Mouse (Mus musculus): Measurements from ENCODE around the gene Gdpd1. TPM values are rescaled to one million over a fixed set of nuclear protein-coding genes. Genes with fewer than 3 reads are reported as not detected.

The Gdpd1 gene
- total RNA-seq, 2 experiments from 2014 or later, result 49.0 to 49.9 TPM

- intact Hi-C loops (cut with DNase I), result loop anchor here (5.0 to 10.0 kb wide), 3 partner anchors 38 to 100 kb away; no protein-coding TSS in a partner anchor
- no peak for DNase-seq (ENCODE audit: low spot score in 2 of 2)
Measured at GRCm38 (mm10) chr11:86994791-86995624, 78.9 kb downstream of the Gdpd1 start.

- DNase-seq (ENCODE audit: low spot score in 2 of 2), result no peak
- intact Hi-C loops (cut with DNase I), result loop anchor here (5.0 to 10.0 kb wide), 3 partner anchors 37 to 100 kb away; no protein-coding TSS in a partner anchor
Measured at GRCm38 (mm10) chr11:86994330-86994729, 79.5 kb downstream of the Gdpd1 start.

GRCm38 (mm10) chr11:86993041-86994037 is 80.5 kb downstream of the Gdpd1 start, which contains the start of gene Ypel2:
Gene Ypel2 (minus strand): TSS chr11:86993707.
- DNase-seq (ENCODE audit: low spot score in 2 of 2), result peak; percentile 98 to 99
- intact Hi-C loops (cut with DNase I), result loop anchor here (5.0 to 10.0 kb wide), 3 partner anchors 36 to 99 kb away; no protein-coding TSS in a partner anchor

GRCm38 (mm10) chr11:86992461-86992988 is 81.3 kb downstream of the Gdpd1 start:
- intact Hi-C loops (cut with DNase I), result loop anchor here (5.0 to 10.0 kb wide), 3 partner anchors 35 to 98 kb away; no protein-coding TSS in a partner anchor

GRCm38 (mm10) chr11:86991241-86991640 is 82.6 kb downstream of the Gdpd1 start:
- intact Hi-C loops (cut with DNase I), result loop anchor here (5.0 to 10.0 kb wide), 3 partner anchors 34 to 96 kb away; no protein-coding TSS in a partner anchor
- no peak for DNase-seq (ENCODE audit: low spot score in 2 of 2)

More at GRCm38 (mm10) chr11:86992461-86992988, 81.3 kb downstream of the Gdpd1 start:
- no peak for DNase-seq (ENCODE audit: low spot score in 2 of 2)

- no peak for DNase-seq (ENCODE audit: low spot score in 2 of 2)
- intact Hi-C loops (cut with DNase I), result loop anchor here (5.0 to 10.0 kb wide), 3 partner anchors 33 to 96 kb away; no protein-coding TSS in a partner anchor
Measured at GRCm38 (mm10) chr11:86990309-86990708, 83.6 kb downstream of the Gdpd1 start.

- intact Hi-C loops (cut with DNase I), result no loop called here
- no peak for DNase-seq (ENCODE audit: low spot score in 2 of 2)
Measured at GRCm38 (mm10) chr11:86984990-86985389, 88.9 kb downstream of the Gdpd1 start.

Small RNA genes within 50 kb of the gene (microRNA-seq; reads per million reads assigned to microRNA genes)
- 213 to 1,071 reads per million in 2 experiments for gene Mir301

Other genes starting within 250 kb of the Gdpd1 start
- gene Ypel2, start 80.4 kb downstream of the Gdpd1 start, total RNA-seq (2021), result 10 to 100 TPM; 37.9 to 41.1 TPM
- gene Smg8, start 12.7 kb upstream of the Gdpd1 start, total RNA-seq (2021), result 10 to 100 TPM; 14.6 to 15.0 TPM
- gene Prr11, start 34.6 kb upstream of the Gdpd1 start, total RNA-seq (2021), result under 1 TPM; 0.53 to 0.75 TPM
- 10 to 100 TPM; 12.0 to 14.2 TPM for gene Ska2, start 35.2 kb upstream of the Gdpd1 start, total RNA-seq (2021)
- 100 to 1,000 TPM; 198 to 209 TPM for gene Trim37, start 53.0 kb upstream of the Gdpd1 start, total RNA-seq (2021)